ENCODE assay signal across 25 mouse cellular contexts in genomic region chr7:65472048-65472447, GRCm38 (mm10). TPM values are rescaled to one million over a fixed set of nuclear protein-coding genes. Genes with fewer than 3 reads are reported as not detected.
"Had no signal": no experiment of that assay in that cellular context is flagged by ENCODE, and none has a peak within 500 bp of the region (broad histone marks: within the 10 kb centered on the region; RNA-seq: fewer than 3 reads in every experiment).

No protein-coding gene starts in this region.

- ATAC-seq: forebrain, embryonic 16.5 days; hindbrain, embryonic 16.5 days; inflammation-experienced regulatory T-cells, adult 6 months; intestine, embryonic 15.5 days; intestine, postnatal 0 days; liver, embryonic 12.5 days had no signal

- DNase-seq: gastrocnemius, adult 2 months; gastrocnemius, postnatal 10 days; gastrocnemius, postnatal 25 days; heart, postnatal 10 days; heart, postnatal 4 days; kidney, adult 18-20 months; kidney, adult 8-10 months; kidney, postnatal 10 days; kidney, postnatal 25 days; kidney, postnatal 4 days had no signal

- H3K27ac ChIP-seq: gastrocnemius, adult 2 months; hindbrain, embryonic 10.5 days; hindbrain, embryonic 12.5 days; hindbrain, embryonic 14.5 days; intestine, embryonic 15.5 days; layer of hippocampus, adult 2 months; left cerebral cortex, adult 2 months; limb, embryonic 10.5 days; limb, embryonic 12.5 days; liver, embryonic 12.5 days; liver, embryonic 14.5 days had no signal

- H3K4me3 ChIP-seq: gastrocnemius, adult 2 months; heart, embryonic 13.5 days; hindbrain, embryonic 10.5 days; hindbrain, embryonic 12.5 days; intestine, embryonic 15.5 days; layer of hippocampus, adult 2 months; left cerebral cortex, adult 2 months; limb, embryonic 10.5 days; limb, embryonic 12.5 days; liver, embryonic 12.5 days had no signal

- H3K9ac ChIP-seq: heart, embryonic 13.5 days; hindbrain, embryonic 12.5 days; hindbrain, embryonic 14.5 days; intestine, embryonic 15.5 days; limb, embryonic 12.5 days; liver, embryonic 12.5 days; liver, embryonic 14.5 days had no signal

- H3K27me3 ChIP-seq: heart, embryonic 13.5 days; hindbrain, embryonic 12.5 days; intestine, embryonic 15.5 days; limb, embryonic 12.5 days had no signal

- H3K36me3 ChIP-seq: heart, embryonic 13.5 days; hindbrain, embryonic 10.5 days; hindbrain, embryonic 12.5 days; intestine, embryonic 15.5 days; limb, embryonic 10.5 days; limb, embryonic 12.5 days; liver, embryonic 12.5 days had no signal

- H3K4me2 ChIP-seq: heart, embryonic 13.5 days; hindbrain, embryonic 12.5 days; hindbrain, embryonic 14.5 days; intestine, embryonic 15.5 days; limb, embryonic 12.5 days; liver, embryonic 12.5 days had no signal

- H3K9me3 ChIP-seq: heart, embryonic 13.5 days; hindbrain, embryonic 10.5 days; hindbrain, embryonic 12.5 days; intestine, embryonic 15.5 days; limb, embryonic 10.5 days; limb, embryonic 12.5 days; liver, embryonic 12.5 days had no signal

RNA-seq across cellular contexts. Expression of gene Tjp1, which starts 55.5 kb away (rescaled TPM):
- polyA plus RNA-seq: inflammation-experienced regulatory T-cells, adult 6 months had no signal
